Mouse (Mus musculus) spleen, postnatal 36 days (tissue): ENCODE data around the gene BC051665.

Experiments
- DNase-seq, 2 experiments: peaks; one replicate each; pipeline ENCODE4 v3.0.0; 2022; ENCODE audit warnings: low spot score in 2 of 2, mixed read lengths in 1 of 2

Gene BC051665

DNA sequence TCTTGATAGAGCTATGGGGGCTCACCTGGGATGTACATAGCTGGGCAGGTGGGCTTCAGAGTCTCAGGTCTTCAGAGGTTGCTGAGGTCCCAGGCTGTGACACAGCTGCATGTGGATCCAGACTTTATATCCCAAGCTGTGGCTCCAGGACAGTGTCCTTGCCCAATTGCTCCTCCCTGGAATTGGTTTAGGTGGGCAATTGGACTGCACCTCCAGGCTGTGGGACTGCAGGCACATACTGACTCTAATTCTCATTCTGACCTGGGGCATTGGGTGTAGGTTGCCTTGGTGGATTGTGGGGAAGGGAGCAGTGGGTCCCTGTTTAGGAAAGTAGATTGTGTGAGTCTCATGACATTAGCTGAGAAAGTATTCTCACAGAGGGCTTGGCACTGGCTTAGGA lies at the start of gene BC051665:
TSS of gene BC051665 (minus strand) at position 101 of the 400 bp plus-strand sequence.
- DNase-seq: no peak

DNA sequence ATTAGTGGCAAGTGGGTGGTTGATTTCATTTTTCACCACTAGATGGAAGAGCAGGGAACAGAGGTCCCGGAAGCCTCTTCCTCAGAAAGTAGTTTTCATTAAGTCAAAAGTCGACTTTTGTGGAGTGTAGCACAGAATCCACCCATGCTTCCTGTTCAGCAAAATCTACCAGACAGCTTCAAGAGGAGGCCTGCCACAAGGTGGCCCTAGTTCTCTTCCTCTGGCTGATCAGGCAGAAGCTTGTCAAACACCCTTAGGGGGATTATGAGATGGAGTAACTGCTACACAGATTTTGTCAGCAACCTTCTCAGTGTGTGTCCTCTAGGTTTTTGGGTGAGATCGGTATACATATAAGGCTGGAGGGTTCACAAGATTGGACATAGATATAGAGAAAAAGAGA lies 39.9 kb upstream of the BC051665 start:
- DNase-seq: peak in 1 of 2 experiments; percentile 14

DNA sequence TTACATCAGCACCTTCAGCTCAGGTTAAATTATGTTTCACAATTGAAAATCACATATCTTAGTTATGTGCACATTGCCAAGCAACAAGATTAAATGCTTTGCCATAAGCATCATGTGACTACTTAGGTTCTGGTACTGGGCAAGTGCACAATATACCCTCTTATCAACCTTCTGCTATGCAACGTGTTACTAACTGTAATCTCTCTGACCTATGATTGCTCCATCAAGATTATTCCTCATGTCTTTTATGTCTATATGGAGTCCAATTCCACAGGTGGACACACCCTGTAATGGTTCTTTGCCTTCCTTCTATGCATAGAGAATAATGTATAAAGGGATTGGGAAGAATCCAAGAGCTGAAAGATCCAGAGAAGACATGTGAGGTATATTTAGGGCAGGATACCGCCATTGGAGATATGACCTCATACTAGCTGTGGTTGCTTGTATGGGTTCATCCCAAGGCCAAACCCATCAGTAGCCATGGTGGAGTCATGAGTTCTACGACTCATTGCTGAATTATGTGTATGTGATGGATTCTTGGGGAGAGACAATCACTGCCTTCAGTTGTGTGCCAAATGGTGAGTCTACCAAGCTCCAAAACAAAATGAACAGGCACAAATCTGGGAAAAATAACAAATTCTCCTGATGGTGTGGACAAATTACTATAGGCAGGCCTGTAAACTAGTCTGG lies 34.5 kb upstream of the BC051665 start:
- no peak for DNase-seq

DNA sequence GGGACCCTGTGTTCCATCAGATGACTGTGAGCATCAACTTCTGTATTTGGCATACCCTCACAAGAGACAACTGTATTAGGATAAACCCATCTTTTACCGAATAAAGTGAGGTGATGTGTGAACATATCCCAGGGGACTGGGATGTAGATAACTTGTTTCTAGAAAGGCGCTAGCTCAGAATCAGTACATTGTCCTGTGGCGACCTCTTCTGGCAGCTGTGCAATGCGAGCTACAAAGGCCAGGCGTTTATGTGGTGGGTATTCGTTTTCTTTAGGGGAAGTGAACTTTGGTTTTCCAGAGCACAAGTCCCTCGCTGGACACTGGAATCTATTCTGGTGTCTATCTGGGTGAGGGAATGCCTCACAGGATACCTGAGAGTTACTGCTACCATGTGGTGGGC lies 33.3 kb upstream of the BC051665 start:
- no peak for DNase-seq

DNA sequence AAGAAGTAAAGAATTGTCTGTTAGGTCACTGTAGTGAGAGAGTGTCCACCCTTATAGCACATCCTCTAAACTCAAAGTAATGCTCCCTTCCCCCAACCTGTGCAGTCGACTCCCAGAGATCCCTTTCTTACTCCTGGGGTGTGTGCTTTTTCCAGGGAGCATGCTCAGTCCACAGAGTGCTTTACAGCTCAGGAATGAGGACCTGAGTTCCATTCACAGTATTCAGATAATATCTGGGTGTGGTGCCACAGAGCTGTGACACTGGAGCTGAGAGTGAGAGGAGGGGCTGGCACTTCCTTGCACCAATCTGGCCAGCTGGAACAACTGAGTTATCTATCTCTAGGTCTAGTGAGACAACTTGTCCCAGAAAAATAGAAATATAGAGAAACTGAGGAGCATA lies 27.6 kb upstream of the BC051665 start:
- DNase-seq: no peak

DNA sequence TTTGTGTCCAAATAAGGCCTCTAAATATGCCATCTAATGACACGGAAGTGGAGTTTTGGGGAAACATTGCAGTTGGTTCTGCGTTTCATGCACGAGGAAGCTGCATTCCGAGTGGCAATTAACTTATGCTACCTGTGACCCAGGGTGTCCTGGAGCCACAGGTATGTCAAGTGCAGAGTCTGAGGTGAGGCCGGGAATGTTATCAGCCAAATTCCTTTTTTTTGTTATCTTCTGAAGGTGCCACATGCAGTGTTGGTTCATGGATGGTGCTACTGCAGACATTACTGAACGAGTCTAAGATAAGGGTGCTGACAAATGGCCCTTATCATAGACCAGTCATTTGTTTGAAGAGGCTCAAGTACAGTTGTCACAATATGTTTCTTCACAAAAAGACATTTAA lies 26.6 kb upstream of the BC051665 start:
- no peak for DNase-seq

DNA sequence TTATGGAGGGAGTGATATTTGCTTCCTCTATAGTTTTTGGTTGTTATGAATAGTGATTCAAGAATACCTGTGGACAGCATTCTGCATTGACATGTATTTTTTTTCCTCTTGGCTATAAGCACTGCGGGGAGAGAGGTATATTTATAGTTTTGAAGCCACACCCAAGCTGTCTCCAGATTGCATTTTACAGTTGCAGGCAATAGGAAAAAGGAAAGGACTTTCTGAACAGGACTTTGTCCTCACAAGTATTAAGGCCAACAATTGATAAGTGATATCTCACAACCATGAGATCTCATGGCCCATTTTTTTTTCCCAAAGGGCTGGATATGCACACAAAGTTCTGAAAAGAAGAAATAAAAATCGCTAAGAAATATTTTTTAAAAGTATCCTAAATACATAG lies 23.5 kb upstream of the BC051665 start:
- DNase-seq: no peak

DNA sequence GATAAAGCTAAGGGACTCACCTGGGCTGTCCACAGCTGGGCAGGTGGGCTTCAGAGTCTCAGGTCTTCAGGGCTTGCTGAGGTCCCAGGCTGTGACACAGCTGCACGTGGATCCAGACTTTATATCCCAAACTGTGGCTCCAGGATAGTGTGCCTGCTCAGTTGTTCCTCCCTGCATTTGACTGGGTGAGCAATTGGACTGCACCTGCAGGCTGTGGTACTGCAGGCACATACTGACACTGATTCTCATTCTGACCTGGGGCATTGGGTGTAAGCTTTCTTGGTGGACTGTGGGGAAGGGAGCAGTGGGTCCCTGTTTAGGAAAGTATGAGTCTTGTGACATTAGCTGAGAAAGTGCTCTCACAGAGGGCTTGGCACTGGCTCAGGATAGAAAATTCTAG lies 16.6 kb upstream of the BC051665 start, which contains the start of gene Ctsll3:
TSS of gene Ctsll3 (minus strand) at position 101 of the 400 bp plus-strand sequence.
- no peak for DNase-seq

DNA sequence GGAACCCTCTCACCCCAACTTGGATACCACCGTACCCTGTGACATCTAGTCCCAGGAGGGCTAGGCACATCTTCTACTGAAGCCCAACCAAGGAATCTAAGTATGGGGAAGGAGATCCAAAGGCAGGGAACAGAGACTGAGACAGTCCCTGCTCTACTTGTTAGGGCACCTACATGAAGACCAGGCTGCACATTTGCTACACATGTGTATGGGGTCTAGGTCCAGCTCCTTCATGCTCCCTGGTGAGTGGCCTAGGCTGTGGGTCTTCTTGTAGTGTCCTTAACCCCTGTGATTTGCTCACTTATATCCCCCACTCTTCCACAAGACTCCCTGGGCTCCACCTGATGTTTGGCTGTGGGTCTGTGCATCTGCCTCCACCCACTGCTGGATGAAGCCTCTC lies 3.3 kb upstream of the BC051665 start:
- DNase-seq: no peak

DNA sequence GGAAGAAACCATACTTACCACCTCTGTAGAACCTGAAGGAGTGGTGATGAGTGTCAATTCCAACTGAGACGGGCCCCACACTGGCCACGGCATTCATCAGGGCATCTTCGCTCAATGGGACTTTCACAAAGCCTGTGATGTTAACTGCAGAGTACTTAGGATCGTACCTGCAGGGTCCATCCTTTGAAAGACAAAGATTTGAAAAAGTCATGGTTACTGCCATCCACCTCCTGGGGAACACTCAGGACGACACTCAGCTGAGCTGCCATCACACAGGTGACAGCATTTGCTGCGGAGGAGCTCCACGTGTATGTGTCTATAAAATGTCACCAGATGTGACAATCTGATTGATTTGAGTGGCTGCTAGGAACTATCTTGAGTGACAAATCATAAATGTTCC lies 2.9 kb downstream of the BC051665 start:
- no peak for DNase-seq

DNA sequence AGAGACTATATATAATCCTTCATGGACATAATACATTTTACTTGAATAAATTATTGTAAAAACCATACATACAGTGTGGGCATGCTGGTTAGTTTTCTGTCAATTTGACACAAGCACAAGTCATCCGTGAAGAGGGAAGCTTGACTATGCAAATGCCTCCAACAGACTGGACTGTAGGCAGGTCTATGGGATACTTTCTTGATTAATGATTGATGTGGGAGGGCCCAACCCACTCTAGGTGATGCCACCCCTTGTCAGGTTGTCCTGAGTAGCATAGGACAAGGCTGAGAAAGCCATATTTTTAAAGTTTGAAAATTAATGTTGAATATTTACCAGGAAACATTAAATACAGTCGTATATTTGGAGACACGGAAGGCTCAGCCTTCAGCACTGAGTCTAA lies 5.6 kb downstream of the BC051665 start:
- no peak for DNase-seq

DNA sequence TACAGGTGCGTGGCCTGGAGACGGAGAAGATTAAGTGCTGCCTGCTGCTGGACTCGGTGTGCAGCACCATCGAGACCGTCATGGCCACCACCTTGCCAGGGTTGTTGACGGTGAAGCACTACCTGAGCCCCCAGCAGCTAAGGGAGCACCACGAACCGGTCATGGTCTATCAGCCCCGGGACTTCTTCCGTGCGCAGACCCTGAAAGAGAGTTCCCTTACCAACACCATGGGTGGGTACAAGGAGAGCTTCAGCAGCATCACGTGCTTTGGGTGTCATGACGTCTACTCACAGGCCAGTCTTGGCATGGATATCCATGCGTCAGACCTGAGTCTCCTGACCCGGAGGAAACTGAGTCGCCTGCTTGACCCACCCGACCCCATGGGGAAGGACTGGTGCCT lies 25.0 kb downstream of the BC051665 start:
- DNase-seq: no peak

DNA sequence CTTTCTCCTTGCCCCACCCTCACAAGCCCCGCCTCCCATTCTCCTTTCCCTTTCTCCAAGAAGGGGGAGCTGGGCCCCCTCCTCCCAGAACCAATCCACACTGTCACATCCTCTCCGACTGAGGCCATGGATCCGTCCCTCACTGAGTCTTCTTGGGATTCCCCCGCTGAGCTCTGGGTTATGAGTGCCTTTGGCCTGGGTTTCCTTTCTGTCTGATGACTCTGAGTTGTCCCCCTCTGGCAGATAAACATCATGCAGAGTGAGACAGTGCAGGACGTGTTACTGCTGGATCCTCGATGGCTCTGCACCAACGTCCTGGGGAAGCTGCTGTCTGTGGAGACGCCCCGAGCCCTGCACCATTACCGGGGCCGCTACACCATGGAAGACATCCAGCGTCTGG lies 25.8 kb downstream of the BC051665 start:
- DNase-seq: no peak

DNA sequence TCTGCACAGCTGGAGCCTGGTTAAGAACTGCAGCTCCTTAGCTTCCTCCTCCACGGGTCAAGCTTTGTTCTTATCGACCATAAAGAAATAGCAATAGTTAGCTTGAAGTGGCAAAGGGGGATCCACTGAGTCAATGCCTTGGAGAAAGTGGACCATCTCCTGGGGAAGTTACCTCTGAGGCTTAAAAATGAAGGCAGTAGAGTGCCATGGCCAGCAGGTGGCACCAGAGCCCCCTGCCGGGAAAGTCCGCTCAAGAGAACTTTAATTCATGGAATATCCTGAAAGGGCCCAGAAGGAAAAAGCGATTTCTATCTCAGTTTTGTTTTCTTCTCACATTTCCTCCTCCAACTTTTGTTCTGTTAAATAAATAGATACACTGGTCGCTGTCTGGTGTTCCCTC lies 27.0 kb downstream of the BC051665 start:
- no peak for DNase-seq

DNA sequence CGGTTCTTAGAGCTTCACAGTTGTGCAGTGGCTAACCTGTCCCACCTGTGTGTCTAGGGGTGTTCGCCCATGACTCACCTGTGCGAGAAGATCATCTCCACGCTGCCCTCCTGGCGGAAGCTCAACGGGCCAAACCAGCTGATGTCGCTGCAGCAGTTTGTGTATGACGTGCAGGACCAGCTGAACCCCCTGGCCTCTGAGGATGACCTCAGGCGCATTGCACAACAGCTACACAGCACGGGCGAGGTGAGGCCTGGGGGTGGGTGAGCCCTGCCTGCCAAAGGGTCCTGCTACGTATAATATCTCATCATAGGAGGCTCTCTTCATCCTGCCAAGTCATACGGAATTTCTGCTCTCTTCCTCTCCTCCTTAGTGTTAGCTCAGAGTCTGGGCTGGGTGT lies 28.9 kb downstream of the BC051665 start:
- no peak for DNase-seq

DNA sequence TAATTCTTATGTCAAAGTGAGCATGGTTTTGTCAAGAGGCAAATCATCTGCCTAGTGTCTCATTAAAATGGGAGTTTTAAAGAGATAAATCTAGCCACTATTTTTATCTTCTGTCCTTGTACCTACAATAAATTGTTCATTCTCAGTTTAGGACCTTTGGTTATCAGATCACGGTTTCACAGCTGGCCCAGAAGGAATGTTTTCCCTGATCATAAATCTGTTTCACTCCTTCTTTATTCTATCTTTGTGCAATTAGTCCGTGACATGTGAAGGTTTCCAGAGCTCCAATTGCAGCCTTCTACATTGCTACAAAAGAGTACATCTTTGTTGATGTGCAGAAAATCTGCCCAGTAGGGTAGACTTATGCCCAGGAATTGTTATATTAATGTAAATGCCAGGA lies 30.9 kb downstream of the BC051665 start:
- no peak for DNase-seq

DNA sequence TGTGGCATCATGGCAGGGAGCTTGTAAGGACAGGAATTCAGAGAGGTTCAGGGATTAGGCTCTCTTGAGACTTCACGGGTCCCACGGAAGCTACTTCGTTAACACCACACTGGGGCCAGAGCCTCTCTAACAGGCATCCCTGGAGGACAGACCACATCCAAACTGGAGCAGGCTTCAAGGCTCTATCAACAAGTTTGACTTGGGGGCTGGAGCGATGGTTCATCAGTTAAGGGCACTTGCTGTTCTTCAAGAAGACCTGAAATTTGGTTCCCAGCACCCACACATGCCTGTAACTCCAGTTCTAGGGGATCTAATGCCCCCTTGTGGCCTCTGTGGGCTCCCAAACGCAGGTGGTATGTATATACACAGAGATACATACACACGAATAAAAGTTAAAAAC lies 32.9 kb downstream of the BC051665 start:
- DNase-seq: no peak

DNA sequence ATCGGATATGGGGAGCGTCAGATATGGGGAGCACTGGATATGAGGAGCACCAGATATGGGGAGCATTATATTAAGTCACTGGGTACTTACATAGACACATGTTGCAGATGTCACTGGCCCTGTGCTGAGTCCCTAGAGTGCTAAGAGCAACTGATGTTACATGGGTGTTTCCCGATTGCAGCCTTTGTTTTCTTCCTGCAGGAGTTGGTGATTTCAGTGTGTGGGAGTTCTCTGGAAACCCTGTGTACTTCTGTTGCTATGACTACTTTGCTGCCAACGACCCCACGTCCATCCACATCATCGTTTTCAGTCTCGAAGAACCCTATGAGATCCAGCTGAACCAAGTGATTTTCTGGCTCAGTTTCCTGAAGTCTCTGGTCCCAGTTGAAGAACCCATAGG lies 35.2 kb downstream of the BC051665 start:
- DNase-seq: no peak

DNA sequence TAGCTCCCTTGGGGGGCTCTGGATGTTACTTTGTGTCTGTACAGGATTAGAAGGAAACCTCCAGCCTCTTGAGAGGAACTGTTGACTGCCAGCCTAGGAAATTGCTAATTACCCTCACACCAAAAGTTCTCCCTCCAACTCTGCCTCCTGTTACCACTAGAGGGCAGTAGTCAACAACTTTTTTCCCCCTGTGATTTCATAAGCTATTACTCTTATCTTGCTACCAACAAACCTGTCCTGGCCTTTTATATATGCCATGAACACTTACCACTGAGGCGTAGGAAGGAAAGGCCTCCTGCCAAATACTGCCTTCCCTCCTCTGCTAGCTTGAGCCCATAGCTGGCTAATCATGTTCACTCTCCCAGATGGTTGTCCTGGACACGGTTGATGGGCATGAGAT lies 37.6 kb downstream of the BC051665 start:
- DNase-seq: no peak

DNA sequence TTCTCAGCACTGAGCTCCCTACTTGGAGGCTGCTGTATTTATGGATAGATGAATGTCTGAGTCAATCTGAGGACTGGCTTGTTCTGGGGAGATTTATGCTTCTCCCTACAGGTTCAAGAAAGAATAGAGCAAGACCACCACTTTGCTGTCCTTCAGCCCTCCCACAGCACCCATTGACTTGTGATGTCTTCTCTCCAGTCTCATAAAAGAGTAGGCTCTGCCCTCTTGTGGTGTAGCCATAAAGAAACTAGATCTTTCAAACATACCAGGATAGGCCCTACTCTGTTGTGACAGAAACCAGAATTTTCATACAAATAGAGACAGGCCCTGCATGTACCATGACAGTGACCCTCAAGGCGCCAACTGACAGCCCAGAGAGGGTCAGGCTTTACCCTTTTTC lies 39.0 kb downstream of the BC051665 start:
- no peak for DNase-seq

DNA sequence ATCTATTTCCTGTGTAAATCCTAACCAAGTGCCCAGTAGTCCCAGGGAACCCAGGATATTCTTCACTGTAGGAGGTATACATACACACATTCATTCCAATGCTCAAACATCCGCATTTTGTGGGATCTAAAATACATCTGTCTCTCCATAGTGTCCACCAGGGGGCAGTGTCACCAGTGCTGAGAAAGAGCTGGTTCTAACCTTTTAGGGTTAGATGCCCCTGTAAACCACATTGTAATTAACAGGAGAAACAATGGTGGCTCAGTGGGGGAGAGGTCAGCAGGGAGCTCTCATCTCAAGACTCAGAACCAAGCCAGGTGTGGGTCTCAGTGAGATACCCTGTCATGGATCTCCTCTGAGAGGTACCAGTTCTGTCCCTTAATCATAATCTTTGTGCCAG lies 39.9 kb downstream of the BC051665 start:
- no peak for DNase-seq

DNA sequence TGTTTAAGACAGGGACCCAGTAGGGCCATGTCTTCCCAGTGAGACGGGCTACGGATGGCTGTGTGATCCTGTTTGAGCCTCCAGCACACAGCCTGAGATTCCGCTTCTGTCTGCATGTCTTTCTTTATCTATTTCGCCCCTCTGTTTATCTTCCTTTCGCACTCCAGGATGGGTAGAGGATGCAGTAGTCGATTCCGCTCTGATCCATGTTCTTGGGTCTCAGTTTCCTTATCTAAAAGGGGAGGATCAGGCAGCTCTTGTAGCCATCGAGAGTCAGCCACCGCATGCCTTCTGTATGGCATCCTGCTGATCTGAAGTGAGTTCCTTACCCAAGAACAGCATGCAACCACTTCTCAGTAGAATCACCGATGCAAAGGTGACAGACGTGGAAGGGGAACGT lies 40.8 kb downstream of the BC051665 start:
- DNase-seq: no peak

DNA sequence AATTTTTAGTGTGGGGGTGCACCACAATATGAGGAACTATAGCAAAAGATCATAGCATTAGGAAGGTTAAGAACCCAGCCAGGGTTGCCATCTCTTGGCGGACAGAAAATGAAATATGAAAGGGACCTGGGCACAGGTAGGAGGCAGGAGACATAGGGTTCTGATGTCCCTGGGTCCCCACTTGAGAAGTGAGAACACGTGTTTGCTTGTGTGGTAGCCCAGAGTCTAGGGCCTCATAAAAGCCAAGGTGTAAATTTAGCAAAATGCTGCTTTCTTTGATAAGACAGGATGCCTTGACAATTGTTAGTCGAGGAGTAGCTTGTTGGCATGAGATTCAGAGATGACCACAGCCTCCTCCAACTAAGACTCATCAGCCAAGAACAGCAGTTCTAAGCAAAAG lies 41.4 kb downstream of the BC051665 start:
- no peak for DNase-seq

DNA sequence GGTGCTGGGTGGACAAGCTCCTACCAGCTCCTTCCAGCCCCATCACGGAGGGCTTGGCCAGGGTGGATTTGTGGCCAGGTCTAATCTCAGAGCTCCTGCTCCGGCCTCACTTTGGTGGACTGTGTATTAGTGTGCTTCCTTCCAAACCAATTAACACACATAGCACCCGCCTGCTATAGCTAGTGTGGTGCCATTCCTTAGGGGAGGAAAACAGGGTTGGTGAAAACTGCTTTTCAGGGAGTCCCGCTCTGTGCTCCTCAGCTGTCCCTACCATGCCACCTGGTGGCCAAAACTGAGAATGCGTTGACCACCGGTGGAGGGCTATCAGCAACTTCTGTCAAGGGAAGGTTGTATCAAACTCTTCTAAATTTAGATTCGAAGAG lies 42.1 kb downstream of the BC051665 start:
- DNase-seq: peak; percentile 45 to 57
